Mouse (Mus musculus): Measurements from ENCODE around the gene Cttnbp2nl. TPM values are rescaled to one million over a fixed set of nuclear protein-coding genes. Genes with fewer than 3 reads are reported as not detected.
A peak's percentile ranks its signal among the peaks of the same experiment; 100 is the strongest.

Cttnbp2nl gene
- polyA plus RNA-seq, 1 experiment, result not detected

DNA sequence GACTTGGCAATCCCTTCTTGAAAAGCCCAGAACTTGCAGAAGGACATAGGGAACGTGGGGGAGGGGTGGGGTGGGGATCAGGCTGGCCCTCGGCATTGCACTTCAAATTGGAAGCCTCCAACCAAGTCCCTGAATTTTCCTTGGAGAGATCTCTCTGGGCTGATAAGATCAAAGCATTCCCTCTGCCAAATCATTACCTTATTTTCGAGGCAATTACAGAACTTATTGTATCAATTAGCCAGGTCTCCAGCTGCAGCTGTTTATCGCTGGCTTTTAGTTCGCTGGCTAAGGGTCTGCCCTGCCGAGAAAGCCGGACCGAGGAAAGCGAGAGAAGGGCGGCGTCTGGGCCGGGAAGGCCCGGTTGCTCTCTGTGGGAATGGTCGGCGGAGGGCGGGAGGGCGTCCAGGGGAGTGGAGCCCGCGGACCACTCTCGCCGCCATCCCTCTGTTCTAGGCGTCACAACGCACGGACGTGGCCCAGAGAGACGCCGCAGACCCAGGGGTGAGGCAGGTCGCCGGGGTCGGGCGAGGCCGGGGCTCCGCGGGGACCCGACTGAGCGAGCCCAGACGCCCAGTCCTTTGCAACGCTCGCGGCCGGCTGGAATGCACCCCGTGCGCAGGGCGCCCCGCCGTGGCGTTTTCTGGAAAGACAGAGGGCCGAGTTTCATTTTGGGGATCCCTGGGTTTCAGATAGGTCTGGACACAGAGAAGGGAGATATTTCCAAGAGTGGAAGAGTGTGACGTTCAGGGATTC lies 85.2 kb downstream of the Cttnbp2nl start:
- TF ChIP-seq POLR2A (IDR thresholded peaks at IDR 0.05; ENCODE audit: insufficient read depth, low read depth, low read length), result no peak
- no peak; the same call in none of the 2 replicates for TF ChIP-seq CTCF (IDR thresholded peaks at IDR 0.05; ENCODE audit: insufficient read depth, low read depth, low read length)
- H3K4me1 ChIP-seq (ENCODE audit: control insufficient read depth, insufficient read depth, low read length), result 0 out of 2 replicates have a peak, but pooled peaks cover 4% of the 10 kb centered on the region
- peak overlapping the region; percentile 91 for H3K4me3 ChIP-seq (ENCODE audit: insufficient read depth, low read depth, low read length)
- no peak overlapping the region for H3K27ac ChIP-seq (ENCODE audit: insufficient read depth, low read depth, low read length)
- WGBS, result 2% methylated on average over 49 of the region's 49 CpGs

DNA sequence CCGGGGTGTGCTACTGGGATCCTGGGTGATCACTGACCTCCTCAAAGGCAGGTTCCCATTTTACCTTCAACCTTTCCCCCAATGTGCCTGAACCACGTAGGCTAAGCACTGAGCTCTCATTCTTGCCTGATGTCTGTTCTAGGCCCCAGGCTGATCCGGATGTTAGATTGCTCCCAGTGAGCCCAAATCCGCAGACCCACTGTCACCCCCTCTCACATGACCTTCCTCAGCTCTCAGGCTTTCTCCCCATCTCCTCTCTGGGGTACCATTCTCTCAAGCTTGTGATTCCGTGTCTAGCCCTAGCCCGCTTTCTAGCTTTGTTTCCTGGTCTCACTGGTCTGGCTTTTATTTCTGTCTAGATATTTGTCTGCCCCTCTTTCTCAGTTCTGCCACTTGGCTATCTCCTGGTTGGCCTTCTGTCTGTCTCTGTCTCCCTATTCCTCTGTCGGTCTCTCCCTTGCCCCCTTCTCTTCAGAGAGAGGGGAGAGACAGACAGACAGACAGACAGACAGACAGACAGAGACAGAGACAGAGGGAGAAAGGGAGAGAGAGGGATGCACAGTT lies 86.9 kb downstream of the Cttnbp2nl start:
- H3K4me3 ChIP-seq (ENCODE audit: insufficient read depth, low read depth, low read length), result no peak overlapping the region
- 93% methylated on average over 7 of the region's 7 CpGs for WGBS
- H3K27ac ChIP-seq (ENCODE audit: insufficient read depth, low read depth, low read length), result no peak overlapping the region

DNA sequence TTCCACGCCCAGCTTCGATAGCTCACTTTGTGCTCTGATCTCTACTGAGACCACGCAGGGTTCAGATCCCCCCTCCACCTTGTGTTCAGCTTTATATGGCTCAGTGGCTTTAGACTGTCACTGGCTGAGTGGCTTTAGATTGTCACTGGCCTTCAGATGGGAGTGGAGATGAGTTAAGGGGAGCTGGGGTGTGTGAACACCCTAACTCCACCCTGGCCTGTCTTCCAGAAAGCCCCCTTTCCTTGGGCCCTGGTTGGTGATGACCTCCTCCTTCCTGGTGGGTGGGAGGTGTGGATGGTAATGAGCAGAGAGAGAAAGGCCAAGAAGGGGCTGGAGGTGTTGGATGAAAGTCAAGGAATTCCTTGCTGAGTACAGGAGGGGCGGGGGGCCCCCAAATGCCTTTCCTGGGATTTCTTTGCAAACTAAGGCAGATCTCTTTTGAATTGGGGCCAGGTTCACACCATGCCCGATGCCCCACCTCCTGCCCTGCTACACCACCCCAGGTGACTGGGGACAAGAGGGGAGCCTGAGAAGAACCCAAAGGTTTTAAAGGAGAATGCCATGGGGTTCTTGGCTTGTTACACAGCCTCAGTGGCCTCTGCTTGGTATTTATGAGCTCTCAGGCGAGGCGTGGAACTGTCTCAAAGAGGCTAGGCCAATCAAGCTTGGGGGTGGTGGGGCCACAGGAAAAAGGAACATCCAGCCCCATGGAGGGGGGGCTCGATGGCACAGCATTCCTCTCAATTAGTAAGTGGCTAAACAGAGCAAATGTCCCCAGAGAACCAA lies 87.7 kb downstream of the Cttnbp2nl start:
- 83% methylated on average over 8 of the region's 8 CpGs for WGBS
- no peak overlapping the region for H3K4me3 ChIP-seq (ENCODE audit: insufficient read depth, low read depth, low read length)
- H3K4me1 ChIP-seq (ENCODE audit: control insufficient read depth, insufficient read depth, low read length), result peaks cover 17% of the 10 kb centered on the region
- no peak overlapping the region for H3K27ac ChIP-seq (ENCODE audit: insufficient read depth, low read depth, low read length)
- TF ChIP-seq POLR2A (IDR thresholded peaks at IDR 0.05; ENCODE audit: insufficient read depth, low read depth, low read length) (no peak), CTCF (IDR thresholded peaks at IDR 0.05; ENCODE audit: insufficient read depth, low read depth, low read length) (no peak)

More for the DNA sequence above, 86.9 kb downstream of the Cttnbp2nl start:
- H3K4me1 ChIP-seq (ENCODE audit: control insufficient read depth, insufficient read depth, low read length), result peaks cover 17% of the 10 kb centered on the region
- TF ChIP-seq POLR2A (IDR thresholded peaks at IDR 0.05; ENCODE audit: insufficient read depth, low read depth, low read length) (no peak), CTCF (IDR thresholded peaks at IDR 0.05; ENCODE audit: insufficient read depth, low read depth, low read length) (no peak)

DNA sequence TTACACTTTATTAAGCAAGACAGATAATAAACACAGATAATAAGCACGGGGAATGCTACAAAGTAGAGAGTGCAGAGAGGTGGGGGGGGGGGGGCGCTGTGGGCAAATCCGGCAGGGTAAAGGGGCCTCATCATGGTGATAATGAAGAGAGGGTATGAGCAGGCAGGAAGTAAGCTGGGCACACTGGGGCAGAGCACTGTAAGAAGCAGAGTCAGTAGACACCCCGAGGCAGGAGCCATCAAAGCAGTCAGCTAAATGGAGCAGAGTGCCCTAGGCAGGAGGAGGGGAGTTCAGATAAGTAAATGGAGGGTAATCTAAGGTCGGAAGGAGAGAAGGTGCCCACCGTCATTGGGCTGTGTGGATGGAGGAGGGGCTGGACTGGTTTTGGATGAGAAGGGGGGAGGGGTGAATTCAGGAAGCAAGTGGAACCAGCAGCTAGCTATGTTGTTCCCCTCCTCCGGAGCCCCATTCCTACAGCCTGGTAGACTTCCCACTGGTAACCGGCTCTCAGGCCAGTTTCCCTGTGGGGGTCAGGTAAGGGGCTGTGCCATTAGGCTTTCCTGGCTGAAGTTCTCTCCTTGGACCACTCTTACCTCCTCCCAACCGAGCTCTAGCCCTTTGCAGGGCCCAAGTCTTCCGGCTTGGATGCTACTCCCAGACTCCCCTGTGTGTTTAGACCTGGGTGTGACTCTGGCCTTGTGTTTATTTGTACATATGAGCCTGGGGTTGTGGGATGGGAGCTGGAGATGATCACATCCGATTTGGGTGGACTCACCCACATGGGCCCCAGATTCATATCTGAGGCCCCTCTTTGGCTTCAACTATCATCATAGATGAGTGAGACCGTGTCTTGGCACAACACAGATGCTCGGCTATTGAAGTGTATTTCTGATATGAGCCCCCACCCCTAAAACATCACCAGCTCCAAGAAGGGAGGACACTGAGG lies 89.3 kb downstream of the Cttnbp2nl start:
- no peak overlapping the region for H3K27ac ChIP-seq (ENCODE audit: insufficient read depth, low read depth, low read length)
- 52% methylated on average over 13 of the region's 13 CpGs for WGBS
- H3K4me3 ChIP-seq (ENCODE audit: insufficient read depth, low read depth, low read length), result no peak overlapping the region
- no peak for TF ChIP-seq CTCF (IDR thresholded peaks at IDR 0.05; ENCODE audit: insufficient read depth, low read depth, low read length)
- TF ChIP-seq POLR2A (IDR thresholded peaks at IDR 0.05; ENCODE audit: insufficient read depth, low read depth, low read length), result no peak
- peaks cover 17% of the 10 kb centered on the region for H3K4me1 ChIP-seq (ENCODE audit: control insufficient read depth, insufficient read depth, low read length)

DNA sequence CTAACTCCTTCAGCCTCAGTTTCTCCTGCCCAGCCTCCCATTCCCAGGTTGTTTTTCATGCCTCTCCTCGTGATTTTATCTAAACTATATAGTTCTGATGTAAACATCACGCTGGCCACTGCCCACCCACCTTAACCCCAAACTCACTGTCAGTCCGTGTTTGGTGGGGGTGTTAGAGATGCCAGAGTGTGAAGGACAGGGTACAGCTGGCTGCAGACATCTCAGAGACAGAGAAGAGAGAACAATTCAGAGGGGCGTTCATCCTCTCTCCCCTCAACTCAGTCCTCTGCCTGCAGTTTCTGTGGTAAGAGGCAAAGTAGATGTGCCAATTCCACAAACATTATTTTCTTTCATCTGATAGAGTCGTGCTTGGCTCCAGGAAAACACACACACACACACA lies 90.1 kb downstream of the Cttnbp2nl start:
- TF ChIP-seq CTCF (IDR thresholded peaks at IDR 0.05; ENCODE audit: insufficient read depth, low read depth, low read length), result no peak
- TF ChIP-seq POLR2A (IDR thresholded peaks at IDR 0.05; ENCODE audit: insufficient read depth, low read depth, low read length), result no peak
- no peak overlapping the region for H3K4me3 ChIP-seq (ENCODE audit: insufficient read depth, low read depth, low read length)
- H3K4me1 ChIP-seq (ENCODE audit: control insufficient read depth, insufficient read depth, low read length), result peaks cover 17% of the 10 kb centered on the region
- 21% methylated on average over 5 of the region's 5 CpGs for WGBS
- no peak overlapping the region for H3K27ac ChIP-seq (ENCODE audit: insufficient read depth, low read depth, low read length)

DNA sequence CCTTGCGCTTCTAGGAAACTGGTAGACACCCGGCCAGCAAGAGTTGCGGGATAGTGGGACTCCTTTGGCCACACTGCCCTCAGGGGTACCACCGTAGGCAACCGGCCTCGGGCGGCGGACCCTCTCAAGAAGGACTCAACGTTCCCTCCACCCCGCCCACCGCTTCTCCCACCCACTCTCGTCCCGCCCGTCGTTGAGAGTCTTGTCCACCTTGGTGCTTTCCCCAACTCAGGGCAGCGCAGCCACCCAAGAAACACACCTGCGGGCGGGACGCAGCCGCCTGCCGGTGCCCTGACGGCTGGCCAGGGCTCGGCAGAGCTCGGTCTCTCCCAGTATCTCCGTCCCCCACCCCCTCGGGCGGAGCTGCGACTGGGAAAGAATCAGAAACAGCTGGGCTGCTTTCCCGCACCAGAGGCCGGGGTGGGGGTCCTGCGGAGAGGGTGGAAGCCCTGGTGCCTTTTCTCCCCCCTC lies 90.8 kb downstream of the Cttnbp2nl start:
- Histone ChIP-seq H3K4me1 (ENCODE audit: control insufficient read depth, insufficient read depth, low read length) (peaks cover 14% of the 10 kb centered on the region), H3K27ac (ENCODE audit: insufficient read depth, low read depth, low read length) (no peak overlapping the region), H3K4me3 (ENCODE audit: insufficient read depth, low read depth, low read length) (peak overlapping the region; percentile 40)
- TF ChIP-seq POLR2A (IDR thresholded peaks at IDR 0.05; ENCODE audit: insufficient read depth, low read depth, low read length), result no peak
- no peak for TF ChIP-seq CTCF (IDR thresholded peaks at IDR 0.05; ENCODE audit: insufficient read depth, low read depth, low read length)
- 1% methylated on average over 31 of the region's 31 CpGs for WGBS

DNA sequence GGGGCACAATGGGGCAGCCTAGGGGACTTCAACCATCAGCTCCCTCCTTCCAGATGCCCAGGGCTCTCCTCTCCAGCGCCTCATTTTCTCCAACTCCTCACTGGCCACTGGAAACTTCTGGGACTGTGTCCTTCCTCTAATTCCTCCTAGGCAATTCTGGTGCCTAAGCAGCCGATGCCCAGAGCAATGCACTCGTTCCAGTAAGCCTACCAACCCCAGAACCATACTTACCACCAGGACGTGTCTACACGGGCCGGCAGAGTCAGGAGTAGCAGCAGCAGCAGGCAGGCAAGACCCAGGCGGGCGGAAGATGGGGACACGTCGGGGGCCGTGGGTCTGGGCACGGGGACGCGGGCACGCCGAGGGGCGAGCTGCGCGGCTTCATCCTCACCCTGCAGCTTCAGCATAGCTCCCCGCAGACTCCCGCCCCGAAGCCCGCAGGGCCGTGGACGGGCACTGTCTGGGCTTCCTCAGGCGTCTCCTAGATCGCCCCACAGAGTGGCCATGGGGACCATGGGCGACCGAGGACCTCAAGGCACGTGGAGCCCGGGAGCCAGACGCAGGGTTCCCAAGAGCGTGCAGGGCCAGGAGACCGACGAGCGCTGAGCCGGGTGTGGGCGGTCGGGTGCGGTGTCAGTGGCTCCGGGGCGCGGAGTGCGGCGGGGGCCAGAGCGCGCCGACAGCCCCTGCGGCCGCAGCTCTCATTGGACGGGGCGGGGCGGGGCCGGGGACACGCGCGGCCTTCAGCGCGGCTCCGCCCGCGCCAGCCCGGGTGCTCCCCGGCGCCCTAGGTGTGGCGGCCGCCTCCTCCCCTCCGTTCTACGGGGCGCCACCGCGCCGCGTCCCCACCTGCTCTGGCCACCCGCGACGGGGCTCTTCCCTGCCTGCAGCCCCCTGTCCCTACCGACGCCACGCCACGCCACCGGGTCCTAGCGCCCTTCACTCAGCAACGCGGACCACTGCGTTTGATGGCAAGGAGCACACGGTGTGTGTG lies 91.6 kb downstream of the Cttnbp2nl start, which contains the start of gene Wnt2b:
TSS of gene Wnt2b (minus strand) at position 856 of the 994 bp plus-strand sequence.
- TF ChIP-seq CTCF (IDR thresholded peaks at IDR 0.05; ENCODE audit: insufficient read depth, low read depth, low read length) (no peak), POLR2A (IDR thresholded peaks at IDR 0.05; ENCODE audit: insufficient read depth, low read depth, low read length) (no peak)

More for the DNA sequence above, 91.6 kb downstream of the Cttnbp2nl start, which contains the start of gene Wnt2b:
- Histone ChIP-seq H3K4me1 (ENCODE audit: control insufficient read depth, insufficient read depth, low read length) (peaks cover 14% of the 10 kb centered on the region), H3K27ac (ENCODE audit: insufficient read depth, low read depth, low read length) (no peak within 1 kb of the TSS), H3K4me3 (ENCODE audit: insufficient read depth, low read depth, low read length) (peak within 1 kb of the TSS; percentile 40)
- WGBS, result under 1% methylated on average over 85 of the region's 87 CpGs

Measured in olfactory bulb, adult 2 months (tissue).